Mouse (Mus musculus): Measurements from ENCODE around the gene Reep3. TPM values are rescaled to one million over a fixed set of nuclear protein-coding genes. Genes with fewer than 3 reads are reported as not detected.

Reep3 gene
- polyA plus RNA-seq, 1 experiment, result 13.0 TPM

GRCm38 (mm10) chr10:67048871-67049615 is 47.7 kb downstream of the Reep3 start:
- Histone ChIP-seq H3K27me3 (ENCODE audit: control insufficient read depth, insufficient read depth, insufficient read length) (no peaks in the 10 kb centered on the region), H3K79me2 (ENCODE audit: control insufficient read depth, insufficient read depth) (peaks cover 6% of the 10 kb centered on the region), H3K4me3 (no peak overlapping the region), H3K4me2 (ENCODE audit: low read depth) (no peak overlapping the region), H3K36me3 (ENCODE audit: control insufficient read depth, insufficient read depth) (no peaks in the 10 kb centered on the region), H3ac (ENCODE audit: control insufficient read depth, insufficient read length) (no peak overlapping the region)
- TF ChIP-seq POLR2AphosphoS2 (IDR thresholded peaks at IDR 0.05; ENCODE audit: insufficient read length, low read depth) (no peak), TCF3 (IDR thresholded peaks at IDR 0.05; ENCODE audit: insufficient read length, low read depth) (no peak), TCF12 (IDR thresholded peaks at IDR 0.05; ENCODE audit: insufficient read depth, poor library complexity, severe bottlenecking) (no peak), CEBPB (IDR thresholded peaks at IDR 0.05; ENCODE audit: insufficient read depth, poor library complexity, severe bottlenecking) (no peak), E2F4 (IDR thresholded peaks at IDR 0.05; ENCODE audit: insufficient read depth) (no peak), MYOD1 (IDR thresholded peaks at IDR 0.05; ENCODE audit: control insufficient read depth in 1 of 3, insufficient read length in 2 of 3, low read depth in 2 of 3) (no peak), SRF (IDR thresholded peaks at IDR 0.05; ENCODE audit: control insufficient read depth, insufficient read length, low read depth) (no peak), POLR2A (IDR thresholded peaks at IDR 0.05; ENCODE audit: insufficient read length, low read depth) (no peak), MYOG (IDR thresholded peaks at IDR 0.05; ENCODE audit: control insufficient read depth in 1 of 3, insufficient read depth in 1 of 3, insufficient read length in 2 of 3, low read depth in 2 of 3) (no peak), MAX (IDR thresholded peaks at IDR 0.05; ENCODE audit: low read depth) (no peak), USF1 (IDR thresholded peaks at IDR 0.05; ENCODE audit: low read depth) (no peak), REST (IDR thresholded peaks at IDR 0.05; ENCODE audit: insufficient read depth, insufficient read length) (no peak)

DNA sequence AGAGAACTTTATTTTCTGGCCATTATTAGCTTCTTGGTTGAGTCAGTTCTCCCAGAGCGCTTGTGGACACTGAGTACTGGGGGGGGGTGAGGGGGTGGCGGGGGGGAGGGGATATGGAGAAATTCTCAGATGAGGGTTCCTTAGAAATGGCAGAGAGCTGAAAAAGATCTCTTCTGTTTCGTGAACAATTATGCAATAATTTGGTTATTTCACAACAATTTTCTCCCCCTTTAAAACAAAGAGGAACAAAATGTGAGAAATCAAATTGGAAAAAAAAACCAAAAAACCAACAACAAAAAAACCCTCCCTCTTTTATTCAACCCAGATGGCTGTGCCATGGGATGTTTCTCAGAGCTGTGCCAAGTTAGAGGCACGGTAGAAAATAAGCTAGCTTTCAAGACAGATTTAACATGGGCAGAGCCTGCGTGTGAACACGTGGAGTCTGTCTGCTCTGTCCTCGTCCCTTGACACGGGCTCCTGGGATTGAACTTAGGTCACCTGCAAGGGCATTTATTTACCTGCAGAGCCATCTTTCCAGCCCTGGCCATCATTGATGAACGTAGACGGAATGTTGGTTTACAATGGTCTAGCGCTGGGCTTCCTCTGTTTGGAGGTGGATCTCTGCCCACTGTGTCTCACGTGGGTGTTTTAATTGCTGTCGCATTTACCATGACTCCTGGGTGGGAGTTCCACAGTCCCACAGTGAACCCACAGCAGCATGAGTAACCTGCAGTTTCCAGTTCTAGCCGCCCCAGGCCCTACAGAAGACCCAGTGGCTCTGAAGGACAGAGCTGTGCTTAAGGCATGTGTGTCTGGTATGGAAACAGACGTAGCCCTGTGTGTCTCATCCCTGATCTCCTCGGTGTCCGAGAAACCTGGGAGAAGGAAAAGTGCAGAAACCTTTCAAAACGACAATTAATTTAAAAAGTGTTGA is 48.8 kb downstream of the Reep3 start:
- TF ChIP-seq USF1 (IDR thresholded peaks at IDR 0.05; ENCODE audit: low read depth) (no peak), SRF (IDR thresholded peaks at IDR 0.05; ENCODE audit: control insufficient read depth, insufficient read length, low read depth) (no peak), TCF12 (IDR thresholded peaks at IDR 0.05; ENCODE audit: insufficient read depth, poor library complexity, severe bottlenecking) (no peak), CEBPB (IDR thresholded peaks at IDR 0.05; ENCODE audit: insufficient read depth, poor library complexity, severe bottlenecking) (no peak), POLR2A (IDR thresholded peaks at IDR 0.05; ENCODE audit: insufficient read length, low read depth) (no peak), MYOD1 (IDR thresholded peaks at IDR 0.05; ENCODE audit: control insufficient read depth in 1 of 3, insufficient read length in 2 of 3, low read depth in 2 of 3) (no peak), REST (IDR thresholded peaks at IDR 0.05; ENCODE audit: insufficient read depth, insufficient read length) (no peak), MYOG (IDR thresholded peaks at IDR 0.05; ENCODE audit: control insufficient read depth in 1 of 3, insufficient read depth in 1 of 3, insufficient read length in 2 of 3, low read depth in 2 of 3) (no peak), E2F4 (IDR thresholded peaks at IDR 0.05; ENCODE audit: insufficient read depth) (no peak), POLR2AphosphoS2 (IDR thresholded peaks at IDR 0.05; ENCODE audit: insufficient read length, low read depth) (no peak), MAX (IDR thresholded peaks at IDR 0.05; ENCODE audit: low read depth) (no peak), TCF3 (IDR thresholded peaks at IDR 0.05; ENCODE audit: insufficient read length, low read depth) (no peak)
- H3K36me3 ChIP-seq (ENCODE audit: control insufficient read depth, insufficient read depth), result no peaks in the 10 kb centered on the region
- no peak overlapping the region for H3K4me2 ChIP-seq (ENCODE audit: low read depth)

DNA sequence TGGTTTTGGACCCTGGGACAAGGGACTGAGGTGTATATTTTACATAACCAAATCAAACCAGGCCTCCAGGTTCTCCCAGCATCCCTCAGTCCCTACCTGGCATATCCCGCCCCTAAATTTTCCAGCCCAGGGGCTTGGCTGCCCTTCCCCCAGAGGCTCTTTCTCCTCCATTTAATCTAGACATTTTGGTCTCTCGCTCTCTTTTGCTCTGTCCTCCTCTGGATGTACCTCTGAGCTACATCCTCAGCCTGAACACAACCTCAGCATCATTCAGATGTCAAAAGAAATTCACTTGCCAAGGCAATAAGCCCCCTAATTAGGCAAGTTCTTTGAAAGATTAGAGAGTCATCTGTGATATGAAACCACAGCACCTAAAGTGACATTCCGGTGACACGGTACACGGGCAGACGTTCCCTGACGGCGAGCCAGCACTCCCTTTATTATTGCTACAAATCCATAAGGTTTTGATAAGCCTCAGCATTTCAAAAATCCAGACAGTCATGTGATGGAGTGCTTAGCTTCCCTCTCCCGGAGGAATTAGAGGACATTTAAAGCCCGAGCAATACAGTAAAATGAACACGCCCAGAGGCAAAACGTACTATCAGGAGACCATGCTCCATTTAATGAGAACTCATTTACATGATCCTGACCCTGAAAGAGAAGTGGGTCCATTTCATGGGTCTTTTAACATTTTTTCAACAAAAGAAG is 51.4 kb downstream of the Reep3 start:
- H3K36me3 ChIP-seq (ENCODE audit: control insufficient read depth, insufficient read depth), result no peaks in the 10 kb centered on the region
- H3K27me3 ChIP-seq (ENCODE audit: control insufficient read depth, insufficient read depth, insufficient read length), result no peaks in the 10 kb centered on the region
- no peak overlapping the region for H3ac ChIP-seq (ENCODE audit: control insufficient read depth, insufficient read length)
- TF ChIP-seq MYOD1 (IDR thresholded peaks at IDR 0.05; ENCODE audit: control insufficient read depth in 1 of 3, insufficient read length in 2 of 3, low read depth in 2 of 3) (no peak), REST (IDR thresholded peaks at IDR 0.05; ENCODE audit: insufficient read depth, insufficient read length) (no peak), CEBPB (IDR thresholded peaks at IDR 0.05; ENCODE audit: insufficient read depth, poor library complexity, severe bottlenecking) (no peak), USF1 (IDR thresholded peaks at IDR 0.05; ENCODE audit: low read depth) (no peak), TCF3 (IDR thresholded peaks at IDR 0.05; ENCODE audit: insufficient read length, low read depth) (no peak), E2F4 (IDR thresholded peaks at IDR 0.05; ENCODE audit: insufficient read depth) (no peak)
- H3K4me2 ChIP-seq (ENCODE audit: low read depth), result no peak overlapping the region
- no peak overlapping the region for H3K4me3 ChIP-seq
- H3K79me2 ChIP-seq (ENCODE audit: control insufficient read depth, insufficient read depth), result peaks cover 9% of the 10 kb centered on the region

More for the DNA sequence above, 48.8 kb downstream of the Reep3 start:
- peaks cover 6% of the 10 kb centered on the region for H3K79me2 ChIP-seq (ENCODE audit: control insufficient read depth, insufficient read depth)
- H3ac ChIP-seq (ENCODE audit: control insufficient read depth, insufficient read length), result no peak overlapping the region
- H3K27me3 ChIP-seq (ENCODE audit: control insufficient read depth, insufficient read depth, insufficient read length), result no peaks in the 10 kb centered on the region
- H3K4me3 ChIP-seq, result no peak overlapping the region

GRCm38 (mm10) chr10:67044346-67044745 is 52.4 kb downstream of the Reep3 start:
- Histone ChIP-seq H3K4me3 (no peak overlapping the region), H3K4me2 (ENCODE audit: low read depth) (no peak overlapping the region)
- TF ChIP-seq POLR2AphosphoS2 (IDR thresholded peaks at IDR 0.05; ENCODE audit: insufficient read length, low read depth), result no peak
- TF ChIP-seq MAX (IDR thresholded peaks at IDR 0.05; ENCODE audit: low read depth), result no peak
- TF ChIP-seq TCF12 (IDR thresholded peaks at IDR 0.05; ENCODE audit: insufficient read depth, poor library complexity, severe bottlenecking), result no peak
- TF ChIP-seq SRF (IDR thresholded peaks at IDR 0.05; ENCODE audit: control insufficient read depth, insufficient read length, low read depth), result no peak
- no peak for TF ChIP-seq REST (IDR thresholded peaks at IDR 0.05; ENCODE audit: insufficient read depth, insufficient read length)
- TF ChIP-seq E2F4 (IDR thresholded peaks at IDR 0.05; ENCODE audit: insufficient read depth), result no peak
- TF ChIP-seq POLR2A (IDR thresholded peaks at IDR 0.05; ENCODE audit: insufficient read length, low read depth), result no peak
- TF ChIP-seq USF1 (IDR thresholded peaks at IDR 0.05; ENCODE audit: low read depth), result no peak
- TF ChIP-seq TCF3 (IDR thresholded peaks at IDR 0.05; ENCODE audit: insufficient read length, low read depth), result no peak
- TF ChIP-seq MYOG (IDR thresholded peaks at IDR 0.05; ENCODE audit: control insufficient read depth in 1 of 3, insufficient read depth in 1 of 3, insufficient read length in 2 of 3, low read depth in 2 of 3), result no peak
- no peak for TF ChIP-seq CEBPB (IDR thresholded peaks at IDR 0.05; ENCODE audit: insufficient read depth, poor library complexity, severe bottlenecking)
- TF ChIP-seq MYOD1 (IDR thresholded peaks at IDR 0.05; ENCODE audit: control insufficient read depth in 1 of 3, insufficient read length in 2 of 3, low read depth in 2 of 3), result no peak

More at GRCm38 (mm10) chr10:67044346-67044745, 52.4 kb downstream of the Reep3 start:
- Histone ChIP-seq H3K36me3 (ENCODE audit: control insufficient read depth, insufficient read depth) (no peaks in the 10 kb centered on the region), H3K79me2 (ENCODE audit: control insufficient read depth, insufficient read depth) (peaks cover 9% of the 10 kb centered on the region), H3ac (ENCODE audit: control insufficient read depth, insufficient read length) (no peak overlapping the region), H3K27me3 (ENCODE audit: control insufficient read depth, insufficient read depth, insufficient read length) (no peaks in the 10 kb centered on the region)

Measured in myocyte (in vitro differentiated cells).